Mouse (Mus musculus): ENCODE measurements around the gene Tmem171.

The Tmem171 gene

GRCm38 (mm10) chr13:98694773-98695314 is at the start of gene Tmem171:
Gene Tmem171, minus strand, starts transcription at chr13:98694834.
- in situ Hi-C loops (cut with MseI, MboI), result no loop called here

- in situ Hi-C loops (cut with MseI, MboI), result no loop called here
Measured at GRCm38 (mm10) chr13:98743829-98744228, 49.2 kb upstream of the Tmem171 start.

- in situ Hi-C loops (cut with MseI, MboI), result no loop called here
Measured at GRCm38 (mm10) chr13:98743214-98743613, 48.6 kb upstream of the Tmem171 start.

GRCm38 (mm10) chr13:98738213-98738612 is 43.6 kb upstream of the Tmem171 start:
- in situ Hi-C loops (cut with MseI, MboI), result no loop called here

- in situ Hi-C loops (cut with MseI, MboI), result no loop called here
Measured at GRCm38 (mm10) chr13:98733292-98733691, 38.7 kb upstream of the Tmem171 start.

GRCm38 (mm10) chr13:98729271-98730062 is 34.8 kb upstream of the Tmem171 start:
- in situ Hi-C loops (cut with MseI, MboI), result loop anchor here in 1 of 2 experiments (5.0 kb wide), 1 partner anchor 127 kb away; no protein-coding TSS in a partner anchor

GRCm38 (mm10) chr13:98726494-98726893 is 31.9 kb upstream of the Tmem171 start:
- in situ Hi-C loops (cut with MseI, MboI), result loop anchor here in 1 of 2 experiments (5.0 kb wide), 1 partner anchor 124 kb away; no protein-coding TSS in a partner anchor

GRCm38 (mm10) chr13:98723430-98723829 is 28.8 kb upstream of the Tmem171 start:
- in situ Hi-C loops (cut with MseI, MboI), result loop anchor here in 1 of 2 experiments (5.0 kb wide), 1 partner anchor 121 kb away; no protein-coding TSS in a partner anchor

GRCm38 (mm10) chr13:98722296-98722695 is 27.7 kb upstream of the Tmem171 start:
- in situ Hi-C loops (cut with MseI, MboI), result loop anchor here in 1 of 2 experiments (5.0 kb wide), 1 partner anchor 120 kb away; no protein-coding TSS in a partner anchor

GRCm38 (mm10) chr13:98716176-98716575 is 21.5 kb upstream of the Tmem171 start:
- in situ Hi-C loops (cut with MseI, MboI), result no loop called here

- in situ Hi-C loops (cut with MseI, MboI), result no loop called here
Measured at GRCm38 (mm10) chr13:98715443-98715990, 20.9 kb upstream of the Tmem171 start.

- in situ Hi-C loops (cut with MseI, MboI), result no loop called here
Measured at GRCm38 (mm10) chr13:98710655-98711054, 16.0 kb upstream of the Tmem171 start.

- in situ Hi-C loops (cut with MseI, MboI), result no loop called here
Measured at GRCm38 (mm10) chr13:98710236-98710635, 15.6 kb upstream of the Tmem171 start.

GRCm38 (mm10) chr13:98705501-98705900 is 10.9 kb upstream of the Tmem171 start:
- in situ Hi-C loops (cut with MseI, MboI), result no loop called here

GRCm38 (mm10) chr13:98703786-98704185 is 9.2 kb upstream of the Tmem171 start:
- in situ Hi-C loops (cut with MseI, MboI), result no loop called here

GRCm38 (mm10) chr13:98702361-98702760 is 7.7 kb upstream of the Tmem171 start:
- in situ Hi-C loops (cut with MseI, MboI), result no loop called here

GRCm38 (mm10) chr13:98701309-98701675 is 6.7 kb upstream of the Tmem171 start:
- in situ Hi-C loops (cut with MseI, MboI), result no loop called here

- in situ Hi-C loops (cut with MseI, MboI), result no loop called here
Measured at GRCm38 (mm10) chr13:98700661-98701308, 6.2 kb upstream of the Tmem171 start.

- in situ Hi-C loops (cut with MseI, MboI), result no loop called here
Measured at GRCm38 (mm10) chr13:98699982-98700540, 5.4 kb upstream of the Tmem171 start.

- in situ Hi-C loops (cut with MseI, MboI), result no loop called here
Measured at GRCm38 (mm10) chr13:98699051-98699744, 4.6 kb upstream of the Tmem171 start.

- in situ Hi-C loops (cut with MseI, MboI), result no loop called here
Measured at GRCm38 (mm10) chr13:98696716-98697115, 2.1 kb upstream of the Tmem171 start.
